Mouse (Mus musculus) kidney, postnatal 14 days (tissue): ENCODE data around the gene Zdhhc1.

Source experiments
- DNase-seq: peaks from one replicate; pipeline ENCODE4 v3.0.0; 2022; ENCODE audit warnings: mixed read lengths

Zdhhc1 gene

GRCm38 (mm10) chr8:105451903-105452603 is 44.6 kb downstream of the Zdhhc1 start:
- no peak for DNase-seq

GRCm38 (mm10) chr8:105450977-105451376 is 45.7 kb downstream of the Zdhhc1 start:
- no peak for DNase-seq

- no peak for DNase-seq
Measured at GRCm38 (mm10) chr8:105448596-105448995, 48.1 kb downstream of the Zdhhc1 start.

GRCm38 (mm10) chr8:105448188-105448587 is 48.5 kb downstream of the Zdhhc1 start:
- no peak for DNase-seq

- peak; percentile 33 for DNase-seq
Measured at GRCm38 (mm10) chr8:105446127-105446552, 50.6 kb downstream of the Zdhhc1 start.

GRCm38 (mm10) chr8:105445296-105446126 is 51.2 kb downstream of the Zdhhc1 start:
- DNase-seq: no peak

GRCm38 (mm10) chr8:105442661-105443060 is 54.0 kb downstream of the Zdhhc1 start:
- no peak for DNase-seq

- DNase-seq: peak; percentile 33
Measured at GRCm38 (mm10) chr8:105441433-105441832, 55.3 kb downstream of the Zdhhc1 start.

- peak; percentile 36 for DNase-seq
Measured at GRCm38 (mm10) chr8:105438865-105439264, 57.8 kb downstream of the Zdhhc1 start.

GRCm38 (mm10) chr8:105437078-105437748 is 59.5 kb downstream of the Zdhhc1 start:
- DNase-seq: no peak

GRCm38 (mm10) chr8:105436218-105436617 is 60.5 kb downstream of the Zdhhc1 start:
- no peak for DNase-seq

GRCm38 (mm10) chr8:105434136-105434535 is 62.6 kb downstream of the Zdhhc1 start:
- no peak for DNase-seq

- DNase-seq: no peak
Measured at GRCm38 (mm10) chr8:105433511-105433910, 63.2 kb downstream of the Zdhhc1 start.

- no peak for DNase-seq
Measured at GRCm38 (mm10) chr8:105433021-105433420, 63.7 kb downstream of the Zdhhc1 start.

GRCm38 (mm10) chr8:105431743-105432515 is 64.8 kb downstream of the Zdhhc1 start:
- DNase-seq: no peak

GRCm38 (mm10) chr8:105426878-105427277 is 69.8 kb downstream of the Zdhhc1 start:
- no peak for DNase-seq
